Mouse (Mus musculus) testis, postnatal 10 days (tissue): ENCODE measurements around the gene Plekhg3.

Experiments used
- DNase-seq: peaks from one replicate; pipeline ENCODE4 v3.0.0; 2021; ENCODE audit warnings: low spot score

Gene Plekhg3

DNA sequence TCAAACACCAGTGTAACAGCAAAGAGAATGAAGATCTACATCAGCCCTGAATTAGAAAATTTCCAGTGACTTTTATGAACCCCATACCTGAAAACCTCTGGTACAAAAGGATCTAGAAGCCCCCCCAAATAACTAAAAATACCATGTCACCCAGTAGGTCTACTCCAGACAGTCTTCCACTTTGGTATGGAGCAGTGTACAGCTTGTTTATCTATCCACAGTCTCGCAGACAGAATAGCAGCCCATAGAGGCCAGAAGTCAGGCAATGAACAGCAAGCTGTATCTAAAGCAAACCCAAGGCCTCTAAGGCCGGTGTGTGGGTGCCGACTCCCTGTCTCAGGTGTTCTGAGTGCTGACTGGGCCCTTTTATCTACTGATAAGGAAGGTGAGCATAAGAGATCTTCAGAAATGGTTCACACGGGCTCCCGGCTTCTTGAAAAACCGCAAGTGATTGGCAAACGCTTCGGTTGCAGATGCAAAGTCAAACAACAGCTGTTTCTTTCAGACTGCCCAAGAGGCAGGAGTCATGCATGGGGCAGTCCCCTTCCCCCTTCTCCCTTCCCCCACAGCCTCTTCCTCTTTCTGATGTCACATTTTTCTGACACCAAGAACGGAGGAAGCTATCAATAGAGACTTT is 3.3 kb upstream of the Plekhg3 start:
- DNase-seq: no peak

DNA sequence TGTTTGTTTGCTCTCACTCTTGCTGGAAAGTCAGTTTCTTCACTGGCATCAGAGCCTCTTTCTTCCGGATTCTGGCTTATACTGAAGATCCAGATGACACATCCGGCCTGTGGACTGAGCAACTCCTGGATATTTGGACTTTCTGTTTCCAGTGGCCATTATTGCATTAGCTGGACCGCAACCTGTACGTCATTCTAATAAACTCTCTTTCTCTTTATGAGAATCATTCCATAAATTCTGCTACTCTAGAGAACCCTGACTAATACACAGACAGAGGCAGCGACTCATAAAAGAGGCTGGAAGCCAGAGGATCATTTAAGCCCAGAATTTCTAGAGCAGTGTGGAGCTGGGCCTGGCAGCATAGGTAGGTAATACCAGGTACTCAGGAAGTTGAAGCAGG is 1.9 kb upstream of the Plekhg3 start:
- no peak for DNase-seq

- no peak for DNase-seq
Observed at GRCm38 (mm10) chr12:76531986-76532925, 1.6 kb downstream of the Plekhg3 start.

DNA sequence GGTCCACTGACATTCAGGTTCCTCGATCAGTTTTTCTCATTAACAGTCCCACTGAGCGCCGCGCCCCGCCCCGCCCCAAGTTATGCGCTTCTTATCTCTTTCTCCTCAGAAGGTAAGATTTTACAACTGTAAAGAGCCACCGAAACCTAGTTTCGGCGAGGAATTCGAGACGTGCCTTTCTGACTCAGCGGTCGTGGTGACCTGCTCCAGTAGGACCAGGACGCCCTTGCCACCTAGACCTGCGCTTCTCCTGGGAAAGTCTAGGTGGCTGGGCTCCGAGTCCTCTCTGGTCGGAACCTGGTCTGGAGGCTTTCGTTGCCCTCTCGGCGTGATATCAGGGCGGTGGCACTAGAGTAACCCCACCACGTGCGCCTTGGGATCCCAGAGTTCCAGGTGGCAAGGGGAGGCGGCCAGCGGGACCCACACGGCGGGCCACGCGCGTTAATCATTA is 2.3 kb downstream of the Plekhg3 start:
- DNase-seq: no peak

GRCm38 (mm10) chr12:76533377-76534222 is 2.9 kb downstream of the Plekhg3 start:
- peak; percentile 83 for DNase-seq

- no peak for DNase-seq
Observed at GRCm38 (mm10) chr12:76534233-76534632, 3.5 kb downstream of the Plekhg3 start.

DNA sequence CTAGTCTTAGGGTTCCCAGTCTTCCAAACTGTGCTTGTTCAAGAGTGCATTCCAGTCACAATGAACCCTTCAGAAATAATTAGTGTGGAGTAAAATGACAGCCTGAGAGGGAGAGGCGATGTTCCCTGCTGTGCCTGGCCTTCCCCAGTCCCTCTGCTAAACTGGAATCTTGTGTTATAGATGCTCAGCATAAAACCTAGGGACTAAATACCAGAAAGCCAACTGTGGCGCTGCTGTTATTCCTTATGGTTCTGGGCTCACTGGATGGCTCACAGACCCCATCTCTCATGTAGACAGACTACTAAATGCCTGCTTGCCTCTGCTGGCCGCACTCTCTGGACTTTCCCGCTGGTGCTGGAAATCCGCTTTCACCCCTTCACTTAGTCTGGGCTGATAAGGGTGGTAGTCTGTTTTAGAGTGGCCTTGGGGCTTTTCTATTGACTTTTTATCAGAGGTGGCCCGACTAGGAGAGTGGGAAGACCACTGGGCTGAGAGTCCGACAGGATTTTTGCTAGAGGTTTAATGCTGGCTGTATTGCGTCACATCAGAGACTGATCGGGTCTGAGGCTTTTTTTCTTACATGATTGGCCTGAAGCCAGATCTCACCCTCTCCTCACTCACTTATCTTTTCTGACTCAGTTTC is 4.1 kb downstream of the Plekhg3 start:
- no peak for DNase-seq

GRCm38 (mm10) chr12:76535471-76535900 is 4.8 kb downstream of the Plekhg3 start:
- DNase-seq: no peak

DNA sequence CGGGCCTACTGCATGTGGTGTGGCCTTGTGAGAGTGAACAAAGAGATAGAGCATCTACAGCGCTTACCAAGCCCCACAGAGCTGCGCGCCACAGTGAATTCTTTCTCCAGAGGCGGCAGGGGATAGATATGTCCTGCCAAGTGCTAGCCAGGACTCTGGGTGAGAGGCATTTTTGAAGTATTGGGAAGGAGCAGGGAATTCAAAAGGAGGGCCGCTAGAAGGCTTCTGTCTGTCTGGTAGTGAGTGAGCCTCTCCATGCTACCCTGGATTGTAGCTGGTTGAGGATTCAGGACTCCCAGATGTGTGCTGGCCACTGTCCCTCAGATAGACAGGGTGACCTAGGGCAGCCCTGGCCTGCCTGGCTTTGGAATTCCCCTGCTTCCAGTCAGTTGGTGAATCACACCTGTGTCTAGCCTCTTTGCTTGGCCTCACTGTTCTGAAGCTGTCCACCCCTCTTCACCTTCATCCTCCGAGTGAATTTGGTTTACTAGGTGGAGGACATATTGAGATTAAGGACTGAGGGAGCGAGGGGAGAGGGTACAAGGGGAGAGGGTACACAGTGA is 6.0 kb downstream of the Plekhg3 start:
- DNase-seq: no peak

DNA sequence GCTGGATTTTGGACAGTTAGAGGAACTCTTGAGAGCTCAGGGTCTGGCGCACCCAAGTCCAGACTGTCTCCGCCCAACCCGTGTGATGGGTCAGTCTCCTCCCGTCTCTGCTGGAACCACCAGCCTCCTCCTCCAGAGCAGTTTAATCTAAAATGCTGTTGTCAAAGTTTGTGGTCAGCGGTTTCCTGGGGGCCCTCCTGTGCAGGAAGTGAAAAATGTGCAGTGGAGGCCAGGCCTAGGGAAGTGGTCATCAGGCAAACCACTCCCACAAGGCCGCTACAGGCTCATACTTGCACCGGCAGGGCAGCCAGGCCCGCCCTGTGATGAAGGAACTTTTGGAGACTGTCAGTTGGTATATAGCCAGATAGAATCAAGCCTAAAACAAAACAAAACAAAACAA is 6.7 kb downstream of the Plekhg3 start:
- peak; percentile 56 for DNase-seq

- DNase-seq: no peak
Observed at GRCm38 (mm10) chr12:76540169-76540568, 9.5 kb downstream of the Plekhg3 start.

DNA sequence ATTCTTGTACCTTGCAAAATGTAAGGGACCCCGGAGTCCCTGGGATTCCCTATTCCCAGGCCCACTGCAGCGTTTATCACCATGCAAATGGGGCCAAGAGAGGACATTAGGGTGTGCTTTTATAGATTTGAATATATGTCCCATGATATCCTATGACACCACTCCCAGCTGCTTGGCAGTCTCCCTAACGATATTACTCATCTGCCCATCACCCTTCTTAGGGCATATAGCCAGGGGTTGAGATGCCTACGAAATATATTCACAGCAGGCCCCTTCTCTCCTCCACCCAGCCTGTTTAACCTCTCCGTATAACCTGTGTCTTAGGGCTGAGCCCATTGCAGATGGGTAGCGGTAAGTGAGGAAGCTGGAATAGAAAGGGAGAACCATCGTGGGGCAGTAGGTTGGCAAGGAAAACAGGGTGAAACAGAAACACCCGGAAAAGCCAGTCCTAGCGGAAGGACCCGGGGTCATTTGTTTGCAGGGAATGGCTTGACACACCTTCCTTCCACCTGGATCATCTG is 10.1 kb downstream of the Plekhg3 start:
- no peak for DNase-seq

DNA sequence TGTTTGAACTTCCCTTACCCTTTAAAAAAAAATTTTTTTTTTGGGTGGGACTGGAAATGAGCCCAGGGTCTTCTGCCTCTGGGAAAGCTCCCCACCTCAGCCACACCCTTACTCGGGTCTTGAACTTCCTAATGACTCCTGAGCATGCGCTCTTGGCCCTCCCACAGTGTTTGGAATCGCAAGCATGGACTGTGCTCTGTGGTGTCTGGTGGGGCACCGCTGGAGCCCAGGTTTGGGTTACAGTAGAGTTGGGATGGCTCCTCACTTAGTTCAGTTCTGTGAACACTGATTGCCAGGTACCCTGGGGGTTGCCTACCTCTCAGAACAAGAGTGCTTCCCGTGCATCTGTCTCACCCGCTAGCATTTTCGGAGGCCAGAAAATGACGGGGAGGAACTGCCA is 10.8 kb downstream of the Plekhg3 start:
- no peak for DNase-seq

GRCm38 (mm10) chr12:76541879-76542278 is 11.2 kb downstream of the Plekhg3 start:
- DNase-seq: no peak

DNA sequence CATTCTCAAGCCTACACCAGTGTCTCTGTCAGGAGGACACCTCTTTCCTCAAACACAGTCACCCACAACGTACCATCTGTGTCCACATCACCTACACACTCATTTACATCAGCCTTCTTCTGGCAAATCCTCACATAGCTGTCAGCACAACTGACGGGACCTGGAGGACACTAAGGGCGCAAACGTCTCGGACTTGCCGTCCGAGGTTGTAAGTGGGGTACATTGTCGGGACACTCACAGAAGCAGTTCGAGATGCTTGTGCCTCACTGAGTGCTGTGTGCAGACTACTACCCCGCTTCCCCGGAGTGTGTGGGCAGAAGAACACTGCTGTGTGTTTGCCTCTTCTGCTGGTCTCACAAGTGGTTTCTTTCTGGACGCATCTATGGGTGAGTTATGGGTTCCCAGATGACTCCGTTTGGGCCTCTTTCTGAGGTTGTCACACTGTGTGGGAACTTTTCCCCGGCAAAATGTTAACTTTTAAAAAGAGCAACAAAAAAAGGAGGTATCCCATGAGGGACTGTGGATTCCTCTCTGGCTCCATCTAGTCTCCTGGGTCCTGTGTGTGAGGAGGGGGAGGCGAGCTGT is 15.2 kb downstream of the Plekhg3 start:
- no peak for DNase-seq

GRCm38 (mm10) chr12:76546383-76547276 is 15.9 kb downstream of the Plekhg3 start:
- DNase-seq: no peak

GRCm38 (mm10) chr12:76547409-76548081 is 16.9 kb downstream of the Plekhg3 start:
- no peak for DNase-seq

GRCm38 (mm10) chr12:76548082-76548423 is 17.4 kb downstream of the Plekhg3 start:
- DNase-seq: no peak

- DNase-seq: no peak
Observed at GRCm38 (mm10) chr12:76549203-76549602, 18.5 kb downstream of the Plekhg3 start.
